Mouse (Mus musculus) urinary bladder, postnatal 10 days (tissue): ENCODE results near the gene Sult4a1.

Experiments used
- DNase-seq: peaks from one replicate; pipeline ENCODE4 v3.0.0; 2022; ENCODE audit warnings: low spot score

Sult4a1 gene

DNA sequence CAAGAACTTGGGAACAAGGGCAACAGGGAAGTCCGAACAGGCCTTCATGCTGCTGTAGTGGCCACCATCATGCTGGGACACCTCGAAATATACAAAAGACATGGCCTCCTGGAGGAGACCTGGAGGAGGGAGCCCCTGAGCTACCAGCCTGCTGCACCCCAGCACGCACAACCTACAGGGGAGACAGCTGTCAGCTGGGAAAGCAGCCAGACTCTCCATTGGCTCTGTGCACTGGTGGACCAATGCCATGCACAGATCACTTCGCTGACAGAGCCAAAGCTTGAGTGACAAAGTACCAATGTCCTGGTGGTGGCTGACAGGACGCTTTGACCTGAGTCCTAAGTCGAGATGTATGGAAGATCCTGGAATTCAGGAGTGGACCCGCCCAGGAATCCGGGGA lies 9.5 kb downstream of the Sult4a1 start:
- no peak for DNase-seq

GRCm38 (mm10) chr15:84094921-84095320 lies 10.6 kb downstream of the Sult4a1 start:
- no peak for DNase-seq

DNA sequence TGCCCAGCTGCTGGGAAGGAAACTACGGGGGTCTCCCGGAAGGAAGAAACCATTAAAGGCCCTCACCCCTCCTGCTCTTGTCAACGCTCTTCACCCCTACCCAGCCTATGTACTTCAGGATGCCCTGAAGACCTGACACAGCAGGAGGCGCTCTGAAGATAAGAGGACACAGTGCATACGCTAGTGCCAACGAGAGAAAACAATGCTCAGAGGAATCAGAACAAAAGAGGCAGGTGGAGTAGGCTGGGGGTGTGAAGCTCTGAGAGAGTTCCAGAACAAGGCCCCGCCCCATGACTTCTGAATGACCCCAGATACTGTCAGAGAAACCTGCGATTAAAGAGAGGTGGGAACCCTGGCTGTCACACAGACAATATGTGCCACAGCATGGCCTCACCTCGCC lies 18.8 kb downstream of the Sult4a1 start:
- DNase-seq: no peak

- DNase-seq: no peak
These were observed 19.2 kb downstream of the Sult4a1 start for GRCm38 (mm10) chr15:84086364-84086763.

DNA sequence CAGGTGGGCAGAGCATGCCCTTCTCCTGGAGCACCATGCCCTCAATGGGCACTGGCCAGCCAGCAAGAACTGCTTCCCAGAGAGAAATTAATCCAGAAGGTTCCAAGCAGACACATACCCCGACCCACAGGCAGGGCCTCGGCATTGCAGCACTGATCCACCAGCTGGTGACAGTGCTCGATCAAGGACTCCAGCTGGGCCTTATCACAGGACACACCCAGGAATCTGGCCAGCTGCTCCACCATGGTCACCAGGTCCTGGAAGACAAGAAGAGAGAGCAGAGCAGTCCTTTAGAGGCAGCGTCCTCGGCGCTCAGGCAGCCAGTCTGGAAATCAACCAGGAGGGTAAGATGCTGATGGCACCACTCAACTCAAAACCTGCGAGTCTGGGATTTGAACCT lies 25.5 kb downstream of the Sult4a1 start:
- DNase-seq: no peak

- no peak for DNase-seq
These were observed 26.0 kb downstream of the Sult4a1 start for GRCm38 (mm10) chr15:84079519-84079918.

DNA sequence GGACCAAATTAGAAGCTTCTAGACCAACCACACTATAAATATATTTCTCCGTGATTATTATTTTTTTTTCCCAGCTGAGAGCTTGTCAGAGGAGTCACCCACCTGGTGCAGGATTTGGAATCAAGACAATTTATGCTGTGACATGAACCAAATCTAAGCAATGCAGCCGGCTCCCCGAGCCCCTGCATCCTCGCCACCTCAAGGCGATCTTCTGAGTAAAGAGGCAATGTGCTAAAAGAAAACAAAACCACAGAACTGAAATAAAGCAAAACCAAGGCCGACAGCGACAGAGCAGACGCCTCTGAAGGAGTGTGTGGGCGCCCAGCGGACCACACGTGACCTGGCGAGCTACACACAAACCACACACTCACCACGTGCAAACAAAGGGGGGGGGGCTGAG lies 26.9 kb downstream of the Sult4a1 start:
- DNase-seq: no peak

GRCm38 (mm10) chr15:84077151-84077550 lies 28.4 kb downstream of the Sult4a1 start:
- no peak for DNase-seq

GRCm38 (mm10) chr15:84074705-84075185 lies 30.8 kb downstream of the Sult4a1 start:
- DNase-seq: no peak

GRCm38 (mm10) chr15:84073911-84074704 lies 31.4 kb downstream of the Sult4a1 start:
- DNase-seq: no peak

- no peak for DNase-seq
These were observed 32.5 kb downstream of the Sult4a1 start for GRCm38 (mm10) chr15:84073058-84073457.

- no peak for DNase-seq
These were observed 33.3 kb downstream of the Sult4a1 start for GRCm38 (mm10) chr15:84072226-84072625.

DNA sequence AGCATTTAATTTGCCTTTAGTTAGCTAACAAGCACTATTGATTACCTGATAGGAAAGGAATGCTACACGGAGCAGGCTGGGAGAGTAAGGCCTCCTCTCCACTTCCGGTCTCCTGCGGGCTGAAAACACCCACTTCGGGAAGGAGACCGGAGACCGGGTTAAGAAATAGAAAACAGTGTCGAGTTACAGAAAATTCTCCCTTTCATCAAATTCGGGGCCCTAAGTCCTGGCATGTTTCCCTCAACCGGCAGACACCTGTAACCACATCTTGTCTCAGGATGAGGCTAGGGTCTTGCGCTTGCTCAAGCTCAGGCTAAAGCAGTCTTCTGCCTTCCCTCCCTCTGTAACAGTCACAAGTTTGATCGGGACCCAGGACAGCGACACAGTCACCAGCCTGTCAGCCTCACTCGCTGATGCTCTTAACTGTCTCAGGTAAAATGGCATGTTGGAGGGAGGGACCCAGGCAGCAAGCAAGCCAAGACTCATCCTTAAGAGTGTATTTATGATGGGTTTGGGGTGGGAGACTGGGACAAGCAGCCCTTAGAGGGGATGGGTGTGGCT lies 35.4 kb downstream of the Sult4a1 start:
- DNase-seq: no peak

DNA sequence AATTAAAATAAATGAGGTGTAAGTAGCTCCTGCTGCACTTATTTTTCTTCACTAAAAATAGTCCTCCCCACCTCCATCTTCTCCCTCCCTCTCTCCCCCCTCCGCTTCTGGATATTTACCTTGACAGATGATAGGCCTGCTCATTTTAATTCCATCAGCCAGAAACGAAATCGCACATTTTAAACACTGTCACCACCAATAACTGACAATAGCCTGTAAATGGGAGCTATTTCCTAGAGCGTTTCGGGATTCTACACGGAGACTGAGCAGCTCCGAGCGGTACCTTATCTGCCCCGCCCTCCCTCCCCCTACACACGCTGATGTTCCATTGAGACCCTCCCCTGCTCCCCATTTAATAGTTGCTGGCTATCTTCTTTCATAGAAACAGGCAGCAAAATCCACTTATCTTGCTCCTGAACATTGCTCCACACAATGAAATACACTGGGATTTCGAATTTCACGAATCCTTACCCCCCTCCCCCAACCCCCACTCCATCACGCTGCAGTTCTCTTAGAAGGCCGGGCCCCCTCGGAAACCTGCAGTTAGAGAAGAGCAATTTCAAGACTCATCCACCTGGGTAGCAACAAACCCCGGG lies 36.0 kb downstream of the Sult4a1 start:
- no peak for DNase-seq

- no peak for DNase-seq
These were observed 39.9 kb downstream of the Sult4a1 start for GRCm38 (mm10) chr15:84065701-84066100.

DNA sequence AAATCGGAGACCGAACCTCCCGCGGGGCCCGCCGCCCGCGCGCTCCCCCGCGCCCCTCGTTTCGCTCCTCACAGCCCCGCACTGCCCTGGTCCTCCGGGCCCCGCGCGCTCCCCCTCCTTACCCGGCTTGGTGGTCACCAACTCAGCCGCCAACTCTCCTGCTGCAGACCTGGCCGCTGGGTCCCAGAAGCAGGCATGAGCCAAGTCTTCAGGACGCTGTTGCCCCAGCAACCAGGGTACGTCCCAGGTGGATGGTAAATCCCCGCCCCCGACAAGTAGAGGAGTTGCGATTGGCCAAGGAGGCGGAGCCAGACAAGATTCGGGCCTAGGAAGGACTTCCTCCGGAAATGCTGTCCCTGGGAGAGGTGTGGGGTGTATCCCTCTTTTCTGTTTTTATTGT lies 40.4 kb downstream of the Sult4a1 start, which contains the start of gene Efcab6:
TSS of gene Efcab6 (minus strand) at position 240 of the 400 bp plus-strand sequence.
- no peak for DNase-seq

GRCm38 (mm10) chr15:84058841-84059240 lies 46.7 kb downstream of the Sult4a1 start:
- DNase-seq: no peak

GRCm38 (mm10) chr15:84056083-84056482 lies 49.5 kb downstream of the Sult4a1 start:
- DNase-seq: no peak

DNA sequence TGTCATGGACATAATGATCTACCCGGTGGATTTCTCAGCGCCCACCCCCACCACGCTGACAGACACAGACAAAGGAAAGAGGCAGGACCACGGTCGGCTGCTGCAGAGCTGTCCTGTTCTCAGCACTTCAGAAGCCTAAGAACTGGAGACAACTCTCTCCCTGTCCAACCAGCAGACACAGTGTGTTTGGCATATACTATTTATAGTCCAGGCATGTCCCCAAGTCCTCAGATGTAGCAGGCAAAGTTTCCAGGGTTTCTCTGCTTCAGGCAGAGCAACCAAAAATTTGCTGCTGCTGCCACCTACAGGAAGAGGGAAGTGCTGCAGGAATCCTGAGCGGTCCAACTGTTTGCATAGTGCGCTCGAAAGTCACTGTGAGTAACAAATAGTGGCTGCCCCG lies 51.7 kb downstream of the Sult4a1 start:
- DNase-seq: no peak

DNA sequence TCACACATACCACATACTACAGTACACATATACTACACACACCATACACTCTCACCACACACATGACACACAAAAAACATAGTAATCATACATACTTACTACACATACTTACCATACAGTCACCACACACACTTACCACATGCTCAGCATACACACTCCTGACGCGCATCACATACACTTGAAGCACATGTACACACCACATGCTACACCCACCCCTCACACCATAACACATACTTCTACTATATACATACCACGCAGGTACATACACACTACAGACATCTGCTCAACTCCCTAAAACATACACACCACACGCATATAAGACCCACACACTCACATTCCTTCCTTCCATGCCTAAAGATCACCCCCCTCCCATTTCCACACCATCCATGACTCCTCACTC lies 52.3 kb downstream of the Sult4a1 start:
- DNase-seq: no peak

DNA sequence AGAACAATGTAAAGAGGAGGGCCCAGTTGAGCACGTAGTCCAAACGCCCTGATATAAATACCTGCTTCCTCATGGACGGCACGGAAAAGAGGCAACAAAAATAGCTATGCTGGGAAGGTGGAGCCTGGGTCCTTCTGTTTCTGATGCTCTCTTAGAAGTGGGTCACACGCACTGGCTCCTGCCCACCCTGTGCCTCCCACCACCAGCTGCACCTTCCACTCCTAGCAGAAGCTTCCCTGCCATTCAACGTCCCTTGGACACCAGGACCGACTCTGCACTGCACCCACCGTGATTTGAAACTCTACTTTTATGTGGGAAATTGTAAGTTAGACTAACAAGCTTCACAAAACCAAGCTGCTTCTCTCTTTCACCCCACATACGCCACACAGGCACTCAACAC lies 53.2 kb downstream of the Sult4a1 start:
- DNase-seq: no peak

GRCm38 (mm10) chr15:84049570-84049969 lies 56.0 kb downstream of the Sult4a1 start:
- no peak for DNase-seq

DNA sequence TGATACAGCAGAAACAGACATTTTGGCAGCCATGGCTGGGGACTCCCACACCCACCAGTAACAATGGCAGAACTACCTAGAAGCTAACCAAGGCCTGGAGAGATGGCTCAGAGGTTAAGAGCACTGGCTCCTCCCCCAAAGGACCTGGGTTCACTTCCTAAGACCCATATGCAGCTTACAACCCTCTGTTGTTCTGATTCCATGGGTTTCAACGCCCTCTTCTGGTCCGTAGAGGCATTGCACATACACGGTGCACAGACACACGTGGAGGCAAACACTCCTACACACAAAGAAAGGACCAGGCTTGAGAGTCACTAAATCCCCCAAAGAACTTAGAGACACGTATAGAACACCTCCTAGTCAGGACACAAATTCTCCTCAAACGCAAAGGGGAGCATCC lies 60.0 kb downstream of the Sult4a1 start:
- DNase-seq: no peak
